ENCODE assay signal across 8 mouse cellular contexts in genomic region chr11:107416561-107416926, GRCm38 (mm10). TPM values are rescaled to one million over a fixed set of nuclear protein-coding genes. Genes with fewer than 3 reads are reported as not detected.
A peak's percentile ranks its signal among the peaks of the same experiment; 100 is the strongest.
DNase-seq lines count a peak whose midpoint lies in the region; ATAC-seq and TF ChIP-seq lines count a peak whose summit lies in the region.

No protein-coding gene starts in this region.

- H3K4me3 ChIP-seq in forebrain, postnatal 0 days (ENCODE audit: low read depth, low read length), result no peak overlapping the region
- H3K4me3 ChIP-seq in midbrain, embryonic 12.5 days, result no peak overlapping the region

- no peaks in the 10 kb centered on the region for H3K9me3 ChIP-seq in forebrain, postnatal 0 days (ENCODE audit: low read length)
- H3K9me3 ChIP-seq in midbrain, embryonic 12.5 days, result no peaks in the 10 kb centered on the region

- peak overlapping the region; percentile 25 for H3K4me2 ChIP-seq in forebrain, postnatal 0 days (ENCODE audit: low read depth)
- peak overlapping the region; percentile 38 for H3K4me2 ChIP-seq in midbrain, embryonic 12.5 days (replicated peaks)

- no peaks in the 10 kb centered on the region for H3K36me3 ChIP-seq in forebrain, postnatal 0 days (ENCODE audit: insufficient read depth)
- H3K36me3 ChIP-seq in midbrain, embryonic 12.5 days, result no peaks in the 10 kb centered on the region

- H3K9ac ChIP-seq in forebrain, postnatal 0 days, result no peak overlapping the region
- H3K9ac ChIP-seq in midbrain, embryonic 12.5 days (replicated peaks), result no peak overlapping the region

- H3K4me1 ChIP-seq in forebrain, postnatal 0 days (ENCODE audit: insufficient read depth), result peaks cover 30% of the 10 kb centered on the region
- H3K4me1 ChIP-seq in midbrain, embryonic 12.5 days, result peaks cover 63% of the 10 kb centered on the region

- no peak for TF ChIP-seq CTCF in forebrain, postnatal 0 days (IDR thresholded peaks at IDR 0.05; ENCODE audit: low read depth)

- 6% methylated on average over 4 of the region's 4 CpGs for WGBS in forebrain, postnatal 0 days
- WGBS in midbrain, embryonic 12.5 days, result 1% methylated on average over 4 of the region's 4 CpGs

- peak; percentile 69 for ATAC-seq in forebrain, postnatal 0 days
- peak; percentile 29; the same call in 1 of the 2 replicates for ATAC-seq in midbrain, embryonic 12.5 days (ENCODE audit: low FRiP score, low read depth)

- no peaks in the 10 kb centered on the region for H3K27me3 ChIP-seq in forebrain, postnatal 0 days (ENCODE audit: insufficient read depth, low read length)
- no peaks in the 10 kb centered on the region for H3K27me3 ChIP-seq in midbrain, embryonic 12.5 days

- DNase-seq in layer of hippocampus, adult 11-12 months (ENCODE audit: low spot score), result peak; percentile 47
- DNase-seq in layer of hippocampus, adult 9-10 months (ENCODE audit: low spot score), result no peak
- DNase-seq in brain, adult 2 months (ENCODE audit: low read depth, low spot score), result peak; percentile 50
- peak; percentile 75 for DNase-seq in forebrain, postnatal 0 days
- no peak for DNase-seq in urinary bladder, postnatal 14 days (ENCODE audit: low spot score)
- DNase-seq in adrenal gland, postnatal 4 days (ENCODE audit: low spot score in 2 of 2), result no peak
- no peak for DNase-seq in adrenal gland, adult 18-20 months (ENCODE audit: low spot score in 2 of 2)

- peak overlapping the region; percentile 80 for H3K27ac ChIP-seq in forebrain, postnatal 0 days (ENCODE audit: low read depth, low read length)
- peak overlapping the region; percentile 88 for H3K27ac ChIP-seq in midbrain, embryonic 12.5 days (replicated peaks)

RNA-seq across cellular contexts. Expression of gene Pitpnc1, which starts 54.0 kb away (rescaled TPM):
- total RNA-seq in forebrain, postnatal 0 days (2014; rRNA removed), result 40.2 and 49.1 TPM in 2 replicates
- polyA plus RNA-seq in forebrain, postnatal 0 days (2015; fragmentation: Nextera tagmentation; extraction: Ambion mirVana), result 33.7 and 47.6 TPM in 2 replicates
- 32.3 and 32.9 TPM in 2 replicates for polyA plus RNA-seq in midbrain, embryonic 12.5 days (2016; fragmentation: Nextera tagmentation; extraction: Ambion mirVana)
- total RNA-seq in adrenal gland, postnatal 4 days (2021), result 10 to 100 TPM; 23.2 to 24.7 TPM
- total RNA-seq in adrenal gland, adult 18-20 months (2021), result 10 to 100 TPM; 13.3 to 16.1 TPM

Comparison
In these comparisons a context has a peak if more than half of its experiments do, and no peak if none do; other contexts are left out.
1. DNase-seq: peak in layer of hippocampus, adult 11-12 months (single experiment), brain, adult 2 months (single experiment) and forebrain, postnatal 0 days (single experiment); none in layer of hippocampus, adult 9-10 months (single experiment), urinary bladder, postnatal 14 days (single experiment), adrenal gland, postnatal 4 days (0 of 2) and adrenal gland, adult 18-20 months (0 of 2).